Mouse (Mus musculus) liver, embryonic 14.5 days (tissue): ENCODE measurements at regions not wholly inside any gene's neighbourhood (a gene's known extent, or its start where the extent isn't known, plus 50 kb on each side); places are given as distances from the start of the nearest gene placed in this dataset.

Experiments used
- ATAC-seq: fragments of 200-750 bp; cut with Nextera tagmentation; 2 replicates; pipeline ENCODE4 v1.8.0; 2017; ENCODE audit warnings: moderate number of reproducible peaks, mild to moderate bottlenecking, moderate library complexity; ENCODE audit not compliant: insufficient read depth
- DNase-seq, 3 experiments: peaks; one replicate each; pipeline ENCODE4 v3.0.0-alpha.2; 2012 to 2013; ENCODE audit warnings: low read depth in 3 of 3, low spot score in 3 of 3
- H3K27ac ChIP-seq: fragments of 300-500 bp; sonication (generic); 2 replicates; pipeline ENCODE4 v1.5.1; 2014; ENCODE audit warnings: moderate library complexity, mild to moderate bottlenecking, control low read depth, inconsistent platforms
- H3K27me3 ChIP-seq: fragments of 300-500 bp; sonication (generic); 2 replicates; pipeline ENCODE4 v1.6.1; 2014; ENCODE audit warnings: mild to moderate bottlenecking, low read length, moderate library complexity; ENCODE audit not compliant: control insufficient read depth, insufficient read depth
- H3K36me3 ChIP-seq: fragments of 300-500 bp; sonication (generic); replicated peaks from 2 replicates; pipeline ENCODE4 v1.6.1; 2014; ENCODE audit warnings: low read depth; ENCODE audit not compliant: control insufficient read depth, insufficient read depth
- H3K4me1 ChIP-seq, 2 experiments: fragments of 200-500 bp in 1 of 2; fragments of 300-500 bp in 1 of 2; sonication (generic) in 1 of 2; replicated peaks; 2 replicates each; pipeline ENCODE4 v1.6.1; 2012 to 2014; ENCODE audit warnings: antibody characterized with exemption in 1 of 2, inconsistent platforms in 1 of 2, low read length in 1 of 2; ENCODE audit not compliant: control insufficient read depth in 2 of 2, insufficient read depth in 2 of 2
- H3K4me2 ChIP-seq: fragments of 300-500 bp; sonication (generic); 2 replicates; pipeline ENCODE4 v1.6.1; 2014; ENCODE audit warnings: low read depth, mild to moderate bottlenecking, control low read depth, moderate library complexity
- H3K4me3 ChIP-seq, 2 experiments: fragments of 200-500 bp in 1 of 2; fragments of 300-500 bp in 1 of 2; sonication (generic) in 1 of 2; 2 replicates each; pipeline ENCODE4 v1.5.1; 2012 to 2014; ENCODE audit warnings: low read depth in 2 of 2, low read length in 2 of 2, mild to moderate bottlenecking in 2 of 2, control low read depth in 1 of 2, inconsistent platforms in 1 of 2, moderate library complexity in 1 of 2; ENCODE audit not compliant: insufficient read depth in 1 of 2
- H3K9ac ChIP-seq: fragments of 300-500 bp; sonication (generic); replicated peaks from 2 replicates; pipeline ENCODE4 v1.6.1; 2014; ENCODE audit warnings: mild to moderate bottlenecking, control low read depth, moderate library complexity
- H3K9me3 ChIP-seq: fragments of 300-500 bp; sonication (generic); 2 replicates; pipeline ENCODE4 v1.6.1; 2016; ENCODE audit warnings: low read length, mixed read lengths; ENCODE audit not compliant: control insufficient read depth
- CTCF ChIP-seq: IDR thresholded peaks from 2 replicates; pipeline ENCODE4 v1.5.1; 2016; ENCODE audit warnings: antibody characterized with exemption, low read depth, control low read depth
- EP300 ChIP-seq: IDR thresholded peaks from 2 replicates; pipeline ENCODE4 v1.6.1; 2016; ENCODE audit warnings: antibody characterized with exemption, low read depth
- whole genome bisulfite sequencing: fragments of 180-500 bp; shearing (Covaris S2); extraction: QIAGEN DNeasy Blood & Tissue Kit; methylation state at CpG from one replicate; pipeline ENCODE4 v1.1.7; 2014; ENCODE audit not compliant: insufficient replicate concordance; 5-methylcytosine and 5-hydroxymethylcytosine counted together

- TF ChIP-seq EP300 = no peak
- no peak for TF ChIP-seq CTCF
- H3K9me3 ChIP-seq = no peaks in the 10 kb centered on the region
- DNase-seq (no peak), ATAC-seq (no peak)
- H3K4me3 ChIP-seq = no peak overlapping the region
- H3K27ac ChIP-seq = no peak overlapping the region
- WGBS = 42% methylated on average over 14 of the region's 14 CpGs
- H3K36me3 ChIP-seq = no peaks in the 10 kb centered on the region
- no peak overlapping the region for H3K9ac ChIP-seq
- no peak overlapping the region for H3K4me2 ChIP-seq
- H3K27me3 ChIP-seq = no peaks in the 10 kb centered on the region
- H3K4me1 ChIP-seq = no peaks in the 10 kb centered on the region
These were observed 680.7 kb downstream of the Stpg2 start for GRCm38 (mm10) chr3:139885942-139886860.

GRCm38 (mm10) chr3:139887265-139887664 is 681.8 kb downstream of the Stpg2 start:
- ATAC-seq (no peak), DNase-seq (no peak)
- no peak for TF ChIP-seq EP300
- no peak for TF ChIP-seq CTCF
- no peaks in the 10 kb centered on the region for H3K27me3 ChIP-seq
- no peak overlapping the region for H3K9ac ChIP-seq
- H3K36me3 ChIP-seq = no peaks in the 10 kb centered on the region
- H3K4me1 ChIP-seq = no peaks in the 10 kb centered on the region
- no peak overlapping the region for H3K27ac ChIP-seq
- no peak overlapping the region for H3K4me3 ChIP-seq
- no peaks in the 10 kb centered on the region for H3K9me3 ChIP-seq
- H3K4me2 ChIP-seq = no peak overlapping the region
- 61% methylated on average over 5 of the region's 5 CpGs for WGBS

- H3K36me3 ChIP-seq = no peaks in the 10 kb centered on the region
- H3K4me2 ChIP-seq = no peak overlapping the region
- no peak overlapping the region for H3K9ac ChIP-seq
- TF ChIP-seq CTCF (no peak), EP300 (no peak)
- H3K9me3 ChIP-seq = no peaks in the 10 kb centered on the region
- no peak for ATAC-seq
- no peaks in the 10 kb centered on the region for H3K27me3 ChIP-seq
- no peak for DNase-seq
- H3K4me3 ChIP-seq = no peak overlapping the region
- no peak overlapping the region for H3K27ac ChIP-seq
- 17% methylated on average over 1 of the region's 1 CpGs for WGBS
- no peaks in the 10 kb centered on the region for H3K4me1 ChIP-seq
These were observed 683.0 kb downstream of the Stpg2 start for GRCm38 (mm10) chr3:139888537-139888936.

GRCm38 (mm10) chr3:139890186-139890585 is 684.7 kb downstream of the Stpg2 start:
- H3K4me1 ChIP-seq = no peaks in the 10 kb centered on the region
- H3K9ac ChIP-seq = no peak overlapping the region
- TF ChIP-seq CTCF (no peak), EP300 (no peak)
- no peak overlapping the region for H3K27ac ChIP-seq
- H3K4me2 ChIP-seq = no peak overlapping the region
- H3K27me3 ChIP-seq = no peaks in the 10 kb centered on the region
- no peaks in the 10 kb centered on the region for H3K36me3 ChIP-seq
- H3K4me3 ChIP-seq = no peak overlapping the region
- ATAC-seq (no peak), DNase-seq (no peak)
- no peaks in the 10 kb centered on the region for H3K9me3 ChIP-seq
- WGBS = 65% methylated on average over 2 of the region's 2 CpGs

GRCm38 (mm10) chr3:139897894-139898293 is 692.4 kb downstream of the Stpg2 start:
- Histone ChIP-seq H3K27me3 (no peaks in the 10 kb centered on the region), H3K4me1 (no peaks in the 10 kb centered on the region), H3K9ac (no peak overlapping the region), H3K9me3 (no peaks in the 10 kb centered on the region), H3K4me3 (no peak overlapping the region), H3K27ac (no peak overlapping the region), H3K4me2 (no peak overlapping the region), H3K36me3 (no peaks in the 10 kb centered on the region)
- ATAC-seq = no peak
- TF ChIP-seq EP300 (no peak), CTCF (no peak)
- DNase-seq = no peak
- 65% methylated on average over 5 of the region's 5 CpGs for WGBS
